Mouse (Mus musculus): ENCODE measurements around the gene Cabp2. TPM values are rescaled to one million over a fixed set of nuclear protein-coding genes. Genes with fewer than 3 reads are reported as not detected.
"Not testable (repeated sequence)": the region's sequence is repeated elsewhere in the genome, so short reads cannot be mapped to it uniquely, and the experiment has no call there.

Cabp2 gene
- not detected in 2 replicates for polyA plus RNA-seq (2016; fragmentation: Nextera tagmentation; extraction: Ambion mirVana)

DNA sequence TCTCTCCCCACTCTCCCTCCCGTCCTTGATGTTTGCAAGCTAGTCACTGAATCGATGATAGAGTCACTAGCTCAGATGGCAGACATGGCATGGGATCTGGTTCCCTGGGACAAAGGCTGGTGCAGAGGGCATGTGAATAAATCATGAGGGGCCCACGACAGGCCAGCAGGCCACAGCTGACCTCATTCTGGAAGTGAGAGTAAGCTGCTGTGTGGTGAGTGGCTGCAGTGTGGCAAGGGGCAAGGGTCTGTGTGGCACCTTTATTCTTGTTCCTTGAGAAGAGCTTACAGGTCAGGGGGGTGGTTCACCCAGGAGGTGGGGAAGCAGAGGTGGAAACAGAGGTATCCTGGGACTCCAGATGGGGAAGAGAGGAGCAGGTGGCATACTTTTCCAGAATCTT lies at the start of gene Cabp2:
Cabp2 (plus strand) TSS at position 185 of the 400 bp plus-strand sequence.
- Histone ChIP-seq H3K4me3 (no peak within 1 kb of the TSS), H3K4me1 (peaks cover 6% of the 10 kb centered on the region; the same call in 1 of the 2 replicates), H3K36me3 (replicated peaks) (no peaks in the 10 kb centered on the region), H3K27me3 (ENCODE audit: poor library complexity, severe bottlenecking) (peaks cover 23% of the 10 kb centered on the region), H3K9me3 (no peaks in the 10 kb centered on the region), H3K27ac (no peak within 1 kb of the TSS)
- no peak for DNase-seq (ENCODE audit: extremely low spot score, low spot score)
- 79% methylated on average over 3 of the region's 3 CpGs for WGBS

DNA sequence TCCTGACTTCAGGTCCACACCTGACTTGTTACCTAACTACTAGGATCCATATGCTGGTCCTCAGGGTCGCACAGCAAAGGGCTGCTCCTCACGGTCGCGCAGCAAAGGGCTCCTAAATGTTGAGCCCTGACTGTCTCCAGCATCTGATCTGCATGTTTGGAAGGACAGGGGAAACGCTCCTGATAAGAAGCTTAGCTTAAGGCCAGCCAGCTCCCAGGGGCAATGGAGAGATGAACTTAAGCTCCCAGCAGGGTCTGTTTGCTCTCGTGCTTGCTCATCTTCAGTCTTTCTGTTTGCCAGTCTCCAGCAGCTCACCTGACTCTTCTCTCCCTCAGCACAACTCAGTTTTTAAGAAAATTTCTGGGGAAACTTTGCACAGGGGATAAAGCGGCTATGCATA lies 48.7 kb upstream of the Cabp2 start:
- peaks cover 16% of the 10 kb centered on the region for H3K4me1 ChIP-seq
- WGBS = 46% methylated on average over 7 of the region's 7 CpGs
- peaks cover 4% of the 10 kb centered on the region; the same call in 1 of the 2 replicates for H3K9me3 ChIP-seq
- H3K36me3 ChIP-seq (replicated peaks) = peaks cover 14% of the 10 kb centered on the region
- no peak overlapping the region for H3K27ac ChIP-seq
- H3K4me3 ChIP-seq = no peak overlapping the region
- DNase-seq (ENCODE audit: extremely low spot score, low spot score) = no peak
- H3K27me3 ChIP-seq (ENCODE audit: poor library complexity, severe bottlenecking) = no peaks in the 10 kb centered on the region

DNA sequence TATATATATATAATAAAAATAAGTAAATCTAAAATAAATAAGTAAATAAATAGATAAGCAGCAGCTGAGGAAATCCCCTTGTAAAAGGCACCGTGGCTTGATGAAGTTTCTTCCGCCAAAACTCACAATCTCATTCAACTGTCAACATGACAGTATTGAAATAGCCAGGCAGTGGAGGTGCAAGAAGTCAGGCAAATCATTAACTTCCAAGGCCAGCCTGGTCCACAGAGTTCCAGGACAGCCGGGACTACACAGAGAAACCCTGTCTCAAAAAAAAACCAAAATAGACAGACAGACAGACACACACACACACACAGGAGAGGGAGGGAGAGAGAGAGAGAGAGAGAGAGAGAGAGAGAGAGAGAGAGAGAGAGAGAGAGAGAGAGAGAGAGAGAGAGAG lies 48.1 kb upstream of the Cabp2 start:
- no peak for DNase-seq (ENCODE audit: extremely low spot score, low spot score)
- Histone ChIP-seq H3K4me1 (peaks cover 22% of the 10 kb centered on the region), H3K4me3 (no peak overlapping the region), H3K27ac (no peak overlapping the region), H3K9me3 (0 out of 2 replicates have a peak, but pooled peaks cover 3% of the 10 kb centered on the region), H3K36me3 (replicated peaks) (peaks cover 14% of the 10 kb centered on the region), H3K27me3 (ENCODE audit: poor library complexity, severe bottlenecking) (no peaks in the 10 kb centered on the region)
- whole genome bisulfite sequencing = 86% methylated on average over 3 of the region's 3 CpGs

DNA sequence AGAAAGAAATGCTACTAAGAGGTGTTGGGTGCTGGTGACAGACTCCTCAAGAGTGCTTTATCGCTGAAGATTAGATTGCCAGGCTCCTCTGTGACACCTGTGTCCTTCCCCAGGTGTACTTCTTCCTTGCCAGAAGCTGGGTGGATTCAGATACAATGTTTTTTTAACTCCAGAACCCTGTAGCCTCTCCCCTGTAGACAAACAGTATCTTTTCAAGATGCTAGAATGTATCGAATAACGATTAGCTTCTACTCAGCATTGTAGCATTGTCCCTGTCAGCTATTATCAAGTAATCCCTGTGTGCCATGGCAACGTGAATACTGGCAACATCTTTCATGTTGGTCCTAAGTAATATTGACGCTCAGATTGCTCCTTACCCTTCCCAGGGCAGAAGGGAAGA lies 47.6 kb upstream of the Cabp2 start:
- no peak overlapping the region for H3K4me3 ChIP-seq
- peaks cover 14% of the 10 kb centered on the region for H3K36me3 ChIP-seq (replicated peaks)
- H3K4me1 ChIP-seq = peaks cover 23% of the 10 kb centered on the region
- 64% methylated on average over 5 of the region's 5 CpGs for WGBS
- no peaks in the 10 kb centered on the region for H3K27me3 ChIP-seq (ENCODE audit: poor library complexity, severe bottlenecking)
- H3K9me3 ChIP-seq = no peaks in the 10 kb centered on the region
- no peak for DNase-seq (ENCODE audit: extremely low spot score, low spot score)
- H3K27ac ChIP-seq = no peak overlapping the region

DNA sequence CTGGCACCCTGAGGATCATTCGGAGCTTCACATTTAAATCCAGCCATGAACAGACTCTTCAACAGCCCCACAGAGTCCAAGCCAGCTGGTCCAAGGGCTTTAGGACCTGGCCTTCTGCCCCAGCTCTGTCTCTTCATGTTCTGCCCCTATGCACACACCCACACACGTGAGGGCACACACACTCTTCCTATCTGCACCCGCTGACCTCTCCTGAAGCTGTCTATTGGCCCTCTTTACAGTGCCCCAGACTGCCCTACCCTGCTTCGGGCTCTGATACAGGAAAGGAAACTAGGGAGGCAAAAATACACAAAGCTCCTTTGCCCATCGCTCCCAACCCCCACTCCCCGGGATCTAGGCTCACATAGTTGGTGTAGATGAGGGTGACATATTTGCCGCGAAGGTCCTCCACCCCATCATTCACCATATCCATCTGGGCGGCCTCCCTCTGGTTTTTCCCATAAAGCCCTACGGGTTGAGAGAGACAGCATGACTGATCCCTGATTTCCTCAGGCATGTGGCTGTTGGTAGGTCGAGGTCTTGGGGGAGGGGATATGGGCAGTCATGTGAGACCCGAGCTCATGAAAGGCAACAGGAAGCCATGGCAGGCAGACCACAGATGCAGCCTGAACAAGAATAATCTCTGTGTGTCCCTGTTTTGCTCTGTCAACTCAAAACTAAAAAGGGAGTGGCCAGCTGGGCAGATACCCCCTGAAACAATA lies 44.9 kb upstream of the Cabp2 start:
- Histone ChIP-seq H3K36me3 (replicated peaks) (peaks cover 14% of the 10 kb centered on the region), H3K27me3 (ENCODE audit: poor library complexity, severe bottlenecking) (no peaks in the 10 kb centered on the region), H3K4me1 (peaks cover 23% of the 10 kb centered on the region), H3K4me3 (peak overlapping the region; percentile 16), H3K9me3 (no peaks in the 10 kb centered on the region), H3K27ac (0 out of 2 replicates have a peak overlapping the region, but pooled peaks have one; percentile 9)
- WGBS = 81% methylated on average over 12 of the region's 12 CpGs
- no peak for DNase-seq (ENCODE audit: extremely low spot score, low spot score)

DNA sequence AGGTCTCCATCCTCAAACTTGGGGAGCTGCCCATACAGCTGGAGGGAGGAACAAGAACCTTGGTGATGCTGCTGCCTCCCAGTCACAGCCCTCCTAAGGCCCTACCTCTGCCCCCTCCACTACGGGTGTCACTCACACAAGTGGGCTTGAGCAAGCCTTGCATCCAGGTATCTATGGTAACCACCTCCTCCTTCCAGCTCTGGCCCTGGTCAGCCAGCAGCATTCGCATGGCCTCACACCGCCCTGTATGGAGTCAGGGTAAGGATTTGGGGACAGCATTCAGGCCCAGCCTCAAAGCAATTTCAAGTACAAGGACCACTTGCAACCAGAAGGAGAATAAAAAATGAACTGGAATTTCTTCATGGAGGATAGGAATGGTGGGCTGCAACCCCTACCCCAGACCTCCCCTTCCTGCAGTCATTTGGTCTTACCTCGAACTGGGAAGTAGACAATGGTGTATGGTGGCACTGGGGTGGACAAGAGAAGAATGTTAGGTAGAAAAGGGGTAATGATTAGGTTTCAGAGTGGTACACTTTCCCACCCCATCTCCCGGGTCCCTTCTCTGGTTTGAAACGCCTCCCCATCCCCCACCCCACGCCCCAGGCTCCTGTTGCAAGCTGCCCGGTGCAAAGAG lies 44.1 kb upstream of the Cabp2 start:
- not testable (repeated sequence) for H3K9me3 ChIP-seq; DNase-seq (ENCODE audit: extremely low spot score, low spot score); H3K27me3 ChIP-seq (ENCODE audit: poor library complexity, severe bottlenecking)
- Histone ChIP-seq H3K4me3 (peak overlapping the region; percentile 68), H3K4me1 (peaks cover 23% of the 10 kb centered on the region), H3K36me3 (replicated peaks) (peaks cover 14% of the 10 kb centered on the region), H3K27ac (peak overlapping the region; percentile 91)
- 24% methylated on average over 7 of the region's 8 CpGs for WGBS

DNA sequence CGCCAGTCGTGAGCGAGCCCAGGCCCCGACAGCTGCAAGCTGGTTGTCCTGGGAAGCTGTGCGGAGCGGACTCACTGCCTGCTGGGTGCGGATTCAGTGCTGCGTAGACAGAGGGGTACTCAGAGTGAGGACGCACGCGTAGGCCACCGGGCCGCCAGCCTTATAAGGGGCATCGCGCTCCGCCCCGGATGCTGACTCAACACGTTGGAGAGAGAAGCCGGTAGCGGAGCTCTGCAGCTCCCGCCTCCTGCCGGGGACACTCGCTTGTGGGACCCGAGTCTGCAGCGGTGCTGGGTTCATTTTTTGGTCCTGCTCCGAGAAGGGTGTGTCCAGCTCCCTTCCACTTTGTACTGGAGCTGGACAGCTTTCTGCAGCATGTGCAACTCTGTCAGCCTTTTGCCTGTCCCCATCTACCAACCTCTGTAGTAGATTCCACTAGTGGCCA lies 43.6 kb upstream of the Cabp2 start, which contains the start of gene Gstp1:
Gstp1 (minus strand) TSS at position 198 of the 445 bp plus-strand sequence.
- Histone ChIP-seq H3K27ac (peak within 1 kb of the TSS; percentile 91), H3K27me3 (ENCODE audit: poor library complexity, severe bottlenecking) (no peaks in the 10 kb centered on the region), H3K36me3 (replicated peaks) (peaks cover 14% of the 10 kb centered on the region), H3K4me1 (peaks cover 23% of the 10 kb centered on the region), H3K9me3 (no peaks in the 10 kb centered on the region), H3K4me3 (peak within 1 kb of the TSS; percentile 68)
- WGBS = under 1% methylated on average over 26 of the region's 26 CpGs
- peak; percentile 78 for DNase-seq (ENCODE audit: extremely low spot score, low spot score)

DNA sequence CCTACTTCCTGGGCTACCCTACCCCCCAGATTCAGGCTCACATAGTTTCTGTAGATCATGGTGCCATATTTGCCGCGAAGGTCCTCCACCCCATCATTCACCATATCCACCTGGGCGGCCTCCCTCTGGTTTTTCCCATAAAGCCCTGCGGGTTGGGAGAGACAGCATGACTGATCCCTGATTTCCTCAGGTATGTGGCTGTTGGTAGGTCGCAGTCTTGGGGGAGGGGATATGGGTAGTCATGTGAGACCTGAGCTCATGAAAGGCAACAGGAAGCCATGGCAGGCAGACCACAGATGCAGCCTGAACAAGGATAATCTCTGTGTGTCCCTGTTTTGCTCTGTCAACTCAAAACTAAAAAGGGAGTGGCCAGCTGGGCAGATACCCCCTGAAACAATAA lies 40.4 kb upstream of the Cabp2 start:
- H3K4me1 ChIP-seq = peaks cover 24% of the 10 kb centered on the region
- H3K4me3 ChIP-seq; H3K36me3 ChIP-seq (replicated peaks); H3K27ac ChIP-seq; DNase-seq (ENCODE audit: extremely low spot score, low spot score); H3K9me3 ChIP-seq; H3K27me3 ChIP-seq (ENCODE audit: poor library complexity, severe bottlenecking): not testable (repeated sequence)
- WGBS = 92% methylated on average over 5 of the region's 5 CpGs

DNA sequence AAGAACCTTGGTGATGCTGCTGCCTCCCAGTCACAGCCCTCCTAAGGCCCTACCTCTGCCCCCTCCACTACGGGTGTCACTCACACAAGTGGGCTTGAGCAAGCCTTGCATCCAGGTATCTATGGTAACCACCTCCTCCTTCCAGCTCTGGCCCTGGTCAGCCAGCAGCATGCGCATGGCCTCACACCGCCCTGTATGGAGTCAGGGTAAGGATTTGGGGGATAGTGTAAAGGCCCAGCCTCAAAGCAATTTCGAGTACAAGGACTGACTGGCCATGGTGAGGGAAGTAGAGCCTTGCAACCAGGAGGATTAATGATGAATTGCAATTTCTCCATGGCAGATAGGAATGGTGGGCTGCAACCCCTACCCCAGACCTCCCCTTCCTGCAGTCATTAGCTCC lies 39.9 kb upstream of the Cabp2 start:
- DNase-seq (ENCODE audit: extremely low spot score, low spot score); H3K27ac ChIP-seq; H3K9me3 ChIP-seq; H3K36me3 ChIP-seq (replicated peaks); H3K27me3 ChIP-seq (ENCODE audit: poor library complexity, severe bottlenecking); H3K4me3 ChIP-seq: not testable (repeated sequence)
- peaks cover 22% of the 10 kb centered on the region for H3K4me1 ChIP-seq
- 87% methylated on average over 4 of the region's 4 CpGs for WGBS

DNA sequence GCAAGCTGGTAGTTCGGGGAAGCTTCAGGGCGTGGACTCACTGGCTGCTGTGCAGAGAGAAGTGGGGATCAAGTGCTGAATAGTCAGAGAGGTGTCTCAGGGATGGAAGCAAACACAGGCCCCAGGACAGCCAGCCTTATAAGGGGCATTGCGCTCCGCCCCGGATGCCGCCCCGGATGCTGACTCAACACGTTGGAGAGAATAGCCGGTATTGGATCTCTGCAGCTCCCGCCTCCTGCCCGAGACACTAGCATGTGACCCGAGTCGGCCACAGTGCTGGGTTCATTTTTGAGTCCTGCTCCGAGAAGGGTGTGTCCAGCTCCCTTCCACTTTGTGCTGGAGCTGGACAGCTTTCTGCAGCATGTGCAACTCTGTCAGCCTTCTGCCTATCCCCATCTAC lies 39.3 kb upstream of the Cabp2 start:
- WGBS = 78% methylated on average over 14 of the region's 14 CpGs
- H3K9me3 ChIP-seq = no peaks in the 10 kb centered on the region
- no peak for DNase-seq (ENCODE audit: extremely low spot score, low spot score)

DNA sequence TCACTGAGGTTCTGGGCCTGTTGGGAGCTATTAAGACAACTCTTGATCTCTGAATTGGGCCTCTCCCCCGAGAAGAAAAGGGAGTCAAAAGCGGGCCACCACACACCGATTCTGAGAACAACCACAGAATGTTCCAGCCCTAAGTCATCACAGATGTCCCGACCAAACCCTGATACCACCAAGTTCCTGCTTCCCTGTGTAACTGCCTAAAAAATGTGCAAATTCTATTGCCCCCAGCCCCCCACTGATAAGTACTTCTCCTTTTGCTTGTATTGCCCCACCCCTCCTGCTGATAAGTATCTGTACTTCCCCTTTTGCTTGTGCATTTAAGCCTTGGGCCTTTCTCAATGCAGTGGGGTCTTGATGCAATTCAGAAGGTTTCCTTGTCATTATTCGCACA lies 37.3 kb upstream of the Cabp2 start:
- H3K36me3 ChIP-seq (replicated peaks); H3K27ac ChIP-seq; H3K27me3 ChIP-seq (ENCODE audit: poor library complexity, severe bottlenecking); H3K4me3 ChIP-seq; DNase-seq (ENCODE audit: extremely low spot score, low spot score); H3K9me3 ChIP-seq; H3K4me1 ChIP-seq: not testable (repeated sequence)
- WGBS = 90% methylated on average over 5 of the region's 5 CpGs

More for the DNA sequence above, 39.3 kb upstream of the Cabp2 start:
- H3K27me3 ChIP-seq (ENCODE audit: poor library complexity, severe bottlenecking) = no peaks in the 10 kb centered on the region
- no peak overlapping the region for H3K27ac ChIP-seq
- peaks cover 18% of the 10 kb centered on the region for H3K4me1 ChIP-seq
- H3K36me3 ChIP-seq (replicated peaks) = no peaks in the 10 kb centered on the region
- H3K4me3 ChIP-seq = no peak overlapping the region

DNA sequence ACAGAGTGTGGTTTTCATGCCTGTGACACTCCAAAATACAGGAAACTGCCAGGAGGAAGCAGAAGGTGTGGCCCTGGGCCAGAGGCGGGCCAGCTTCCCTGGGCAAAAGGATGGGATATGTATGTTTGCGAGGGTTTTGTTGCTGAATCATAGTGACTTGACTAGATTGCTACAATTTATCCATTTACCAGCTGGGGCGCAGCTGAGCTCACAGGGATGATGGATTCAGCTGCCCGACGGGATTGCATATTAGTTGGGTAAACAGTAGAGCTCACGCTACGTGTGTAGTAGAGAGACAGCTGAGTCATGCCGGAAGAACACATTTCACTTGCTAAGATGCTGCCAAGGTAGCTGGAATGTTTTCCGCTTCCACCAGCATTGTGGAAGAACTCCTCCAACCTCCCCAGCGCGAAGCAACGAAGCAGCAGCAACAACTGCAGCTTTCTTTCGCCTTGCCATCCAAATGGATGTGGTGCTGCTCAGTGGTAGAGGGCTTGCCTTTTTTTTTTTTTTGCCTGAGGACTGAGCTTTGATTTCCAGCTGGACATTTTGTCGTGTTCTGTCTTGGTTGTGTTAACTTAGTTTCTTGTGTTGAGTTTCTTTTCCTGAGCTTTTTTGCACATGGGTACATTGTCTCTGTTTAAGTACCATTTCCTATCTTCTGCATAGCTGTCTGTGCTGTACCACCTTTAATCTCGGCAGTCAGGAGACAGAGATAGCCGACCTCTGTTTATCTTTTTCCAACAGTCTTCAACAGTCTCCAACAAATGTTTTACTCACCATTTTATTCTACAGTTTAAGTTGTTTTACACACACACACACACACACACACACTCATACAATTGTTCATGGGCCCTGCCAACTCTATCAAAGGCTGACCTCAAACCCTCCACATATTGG lies 35.2 kb upstream of the Cabp2 start, which contains the start of gene Gstp2:
Gstp2 (minus strand) TSS at position 58 of the 900 bp plus-strand sequence.
- H3K36me3 ChIP-seq (replicated peaks) = no peaks in the 10 kb centered on the region
- 69% methylated on average over 16 of the region's 16 CpGs for WGBS
- no peak for DNase-seq (ENCODE audit: extremely low spot score, low spot score)

More for the DNA sequence above, 35.2 kb upstream of the Cabp2 start, which contains the start of gene Gstp2:
- Histone ChIP-seq H3K4me3 (no peak within 1 kb of the TSS), H3K4me1 (0 out of 2 replicates have a peak, but pooled peaks cover 6% of the 10 kb centered on the region), H3K27ac (no peak within 1 kb of the TSS), H3K27me3 (ENCODE audit: poor library complexity, severe bottlenecking) (no peaks in the 10 kb centered on the region), H3K9me3 (no peaks in the 10 kb centered on the region)
